Mouse (Mus musculus) midbrain, embryonic 10.5 days (tissue): ENCODE measurements around the gene Olfr205. TPM values are rescaled to one million over a fixed set of nuclear protein-coding genes. Genes with fewer than 3 reads are reported as not detected.
"Not testable (repeated sequence)": the region's sequence is repeated elsewhere in the genome, so short reads cannot be mapped to it uniquely, and the experiment has no call there.

ENCODE experiments used
- DNase-seq: peaks from one replicate; pipeline ENCODE4 v3.0.0-alpha.2; 2017; ENCODE audit warnings: low spot score
- H3K27ac ChIP-seq: fragments of 300-500 bp; sonication (generic); replicated peaks from 2 replicates; pipeline ENCODE4 v1.5.1; 2016; ENCODE audit warnings: mild to moderate bottlenecking
- H3K27me3 ChIP-seq: fragments of 300-500 bp; sonication (generic); 2 replicates; pipeline ENCODE4 v1.6.1; 2016; ENCODE audit warnings: low read depth, mild to moderate bottlenecking; ENCODE audit not compliant: poor library complexity, severe bottlenecking
- H3K36me3 ChIP-seq: fragments of 300-500 bp; sonication (generic); 2 replicates; pipeline ENCODE4 v1.6.1; 2016; ENCODE audit warnings: mild to moderate bottlenecking, moderate library complexity
- H3K4me1 ChIP-seq: fragments of 300-500 bp; sonication (generic); 2 replicates; pipeline ENCODE4 v1.6.1; 2016
- H3K4me3 ChIP-seq: fragments of 300-500 bp; sonication (generic); 2 replicates; pipeline ENCODE4 v1.5.1; 2016; ENCODE audit warnings: mild to moderate bottlenecking, moderate library complexity
- H3K9me3 ChIP-seq: fragments of 300-500 bp; sonication (generic); replicated peaks from 2 replicates; pipeline ENCODE4 v1.6.1; 2016; ENCODE audit warnings: mild to moderate bottlenecking
- WGBS: fragments of 180-500 bp; shearing (Covaris S2); methylation state at CpG from one replicate; pipeline ENCODE4 v1.1.7; 2016; 5-methylcytosine and 5-hydroxymethylcytosine counted together
- polyA plus RNA-seq: library from polyadenylated mRNA; unstranded; fragments of >200 nt; fragmentation: Nextera tagmentation; extraction: Ambion mirVana; gene quantifications from 2 replicates; pipeline ENCODE4 v1.2.1, GENCODE M21; 2016

Olfr205 gene
- not detected in 2 replicates for polyA plus RNA-seq

DNA sequence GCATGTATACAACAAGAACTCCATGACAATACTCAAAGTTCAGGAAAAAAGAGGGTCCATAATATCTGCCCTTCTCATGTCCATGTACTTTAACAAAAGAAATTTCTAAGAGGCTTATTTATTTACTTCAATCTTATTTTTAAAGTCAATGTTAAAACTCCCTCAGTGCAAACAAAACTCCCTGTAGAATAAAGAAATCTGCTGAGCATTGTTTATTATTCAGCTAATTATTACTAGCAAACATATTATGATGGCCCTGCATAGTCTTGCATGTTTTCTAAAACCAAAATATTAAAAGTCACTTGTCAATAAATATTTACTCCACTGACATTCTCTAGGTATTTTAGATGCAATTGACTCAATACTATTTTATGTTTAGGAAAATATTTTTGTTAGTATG, at the start of gene Olfr205:
Olfr205 (minus strand) TSS at position 101 of the 400 bp plus-strand sequence.
- Histone ChIP-seq H3K4me1 (no peaks in the 10 kb centered on the region), H3K4me3 (no peak within 1 kb of the TSS), H3K27me3 (no peaks in the 10 kb centered on the region), H3K36me3 (no peaks in the 10 kb centered on the region), H3K27ac (no peak within 1 kb of the TSS), H3K9me3 (peaks cover 4% of the 10 kb centered on the region)
- DNase-seq, result no peak

DNA sequence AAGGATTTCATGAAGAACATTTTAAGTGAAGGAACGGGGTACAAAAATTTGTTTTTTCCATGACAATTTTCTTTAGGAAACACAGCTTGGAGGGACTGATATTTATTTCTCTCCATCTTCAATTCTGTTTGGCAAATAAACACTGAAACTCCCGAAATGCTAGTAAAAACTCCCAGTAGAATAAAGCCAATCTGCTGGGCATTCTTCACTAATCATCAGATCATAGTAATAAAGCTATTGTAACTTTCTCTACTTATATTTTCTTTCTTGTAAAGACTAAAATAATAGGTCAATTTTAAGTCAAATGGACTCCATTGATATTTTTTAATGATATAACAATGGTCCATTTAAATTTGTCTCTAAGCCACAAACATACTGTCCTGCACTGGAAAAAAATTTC, 33.0 kb upstream of the Olfr205 start, which contains the start of gene Olfr209:
Olfr209 (minus strand) TSS at position 101 of the 400 bp plus-strand sequence.
- Histone ChIP-seq H3K4me1 (no peaks in the 10 kb centered on the region), H3K4me3 (no peak within 1 kb of the TSS), H3K27ac (no peak within 1 kb of the TSS), H3K9me3 (no peaks in the 10 kb centered on the region), H3K36me3 (no peaks in the 10 kb centered on the region), H3K27me3 (no peaks in the 10 kb centered on the region)
- DNase-seq, result no peak
- 81% methylated on average over 2 of the region's 2 CpGs for WGBS

DNA sequence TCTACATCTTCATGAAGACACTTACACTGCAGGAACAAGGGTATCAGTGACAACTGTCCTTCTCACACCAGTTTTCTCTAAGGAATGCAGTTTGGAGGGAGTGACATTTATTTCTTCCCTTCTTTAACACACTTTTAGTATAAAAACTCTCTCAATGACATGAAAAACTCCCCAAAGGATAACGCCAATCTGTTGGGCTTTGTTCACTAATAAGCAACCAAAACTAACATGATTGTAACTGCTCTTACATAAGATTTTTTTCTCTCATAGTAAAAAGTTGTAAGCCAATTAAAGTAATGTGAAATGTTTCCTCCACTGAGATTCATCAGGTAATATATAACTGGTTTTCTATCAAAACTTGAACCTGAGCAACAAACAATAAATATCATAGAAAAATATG, 18.2 kb upstream of the Olfr205 start, which contains the start of gene Olfr206:
Olfr206 (minus strand) TSS at position 101 of the 400 bp plus-strand sequence.
- DNase-seq, result no peak
- no peaks in the 10 kb centered on the region for H3K27me3 ChIP-seq
- H3K27ac ChIP-seq, result no peak within 1 kb of the TSS
- 88% methylated on average over 1 of the region's 1 CpGs for WGBS
- no peaks in the 10 kb centered on the region for H3K4me1 ChIP-seq
- no peaks in the 10 kb centered on the region for H3K9me3 ChIP-seq
- H3K36me3 ChIP-seq, result no peaks in the 10 kb centered on the region
- H3K4me3 ChIP-seq, result no peak within 1 kb of the TSS

DNA sequence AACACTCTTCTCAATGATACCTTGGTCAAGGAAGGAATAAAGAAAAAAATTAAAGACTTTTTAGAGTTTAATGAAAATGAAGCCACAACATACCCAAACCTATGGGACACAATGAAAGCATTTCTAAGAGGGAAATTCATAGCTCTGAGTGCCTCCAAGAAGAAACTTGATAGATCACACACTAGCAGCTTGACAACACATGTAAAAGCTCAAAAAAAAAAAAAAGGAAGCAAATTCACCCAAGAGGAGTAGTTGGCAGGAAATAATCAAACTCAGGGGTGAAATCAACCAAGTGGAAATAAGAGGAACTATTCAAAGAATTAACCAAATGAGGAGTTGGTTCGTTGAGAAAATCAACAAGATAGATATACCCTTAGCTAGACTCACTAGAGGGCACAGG, 7.7 kb downstream of the Olfr205 start:
- not testable (repeated sequence) for H3K4me3 ChIP-seq, H3K4me1 ChIP-seq, H3K36me3 ChIP-seq, DNase-seq, H3K27ac ChIP-seq, H3K9me3 ChIP-seq, H3K27me3 ChIP-seq
- WGBS, result 76% methylated on average over 1 of the region's 1 CpGs

DNA sequence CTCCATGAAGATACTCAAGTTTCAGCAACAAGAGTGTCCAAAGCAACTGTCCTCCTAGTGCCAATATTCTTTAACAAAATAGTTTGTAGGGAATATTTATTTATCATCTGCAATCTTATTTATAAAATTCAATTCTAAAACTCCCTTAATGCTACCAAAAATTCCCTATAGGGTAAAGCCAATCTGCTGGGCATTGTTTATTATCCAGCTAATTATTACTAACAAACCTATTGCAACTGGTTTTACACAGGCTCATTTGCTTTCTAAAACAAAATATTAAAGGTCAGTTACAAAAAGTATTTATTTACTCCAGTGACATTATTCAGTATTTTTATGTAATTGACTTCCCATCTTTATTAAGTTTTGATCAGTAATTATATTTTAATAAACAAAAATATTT, 12.8 kb downstream of the Olfr205 start, which contains the start of gene Olfr204:
Olfr204 (minus strand) TSS at position 101 of the 400 bp plus-strand sequence.
- Histone ChIP-seq H3K27ac (no peak within 1 kb of the TSS), H3K4me1 (no peaks in the 10 kb centered on the region), H3K27me3 (no peaks in the 10 kb centered on the region), H3K9me3 (no peaks in the 10 kb centered on the region), H3K36me3 (no peaks in the 10 kb centered on the region), H3K4me3 (no peak within 1 kb of the TSS)
- DNase-seq, result no peak

DNA sequence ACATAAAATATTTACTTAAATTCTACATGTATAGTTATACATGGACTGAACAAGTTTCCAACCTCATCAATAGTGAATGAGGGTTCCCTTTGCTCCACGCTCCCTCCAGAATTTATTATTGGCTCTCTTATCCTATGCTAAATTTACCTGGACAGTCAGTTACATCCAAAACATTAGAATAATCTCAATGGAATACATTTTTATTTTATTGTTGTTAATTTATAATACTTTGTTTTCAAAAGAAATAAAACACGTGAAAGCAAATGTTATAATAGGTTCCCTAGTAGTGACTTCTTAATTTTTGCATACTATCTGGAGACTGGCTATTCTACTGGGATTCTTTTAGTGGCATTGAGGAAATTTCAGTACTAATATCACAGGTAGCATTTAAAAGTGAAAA, 32.4 kb downstream of the Olfr205 start, which contains the start of gene Olfr203:
Olfr203 (plus strand) TSS at position 301 of the 400 bp plus-strand sequence.
- H3K4me3 ChIP-seq, result no peak within 1 kb of the TSS
- 86% methylated on average over 2 of the region's 2 CpGs for WGBS
- H3K4me1 ChIP-seq, result no peaks in the 10 kb centered on the region
- no peaks in the 10 kb centered on the region for H3K9me3 ChIP-seq
- no peaks in the 10 kb centered on the region for H3K36me3 ChIP-seq
- no peaks in the 10 kb centered on the region for H3K27me3 ChIP-seq
- DNase-seq, result no peak
- no peak within 1 kb of the TSS for H3K27ac ChIP-seq

DNA sequence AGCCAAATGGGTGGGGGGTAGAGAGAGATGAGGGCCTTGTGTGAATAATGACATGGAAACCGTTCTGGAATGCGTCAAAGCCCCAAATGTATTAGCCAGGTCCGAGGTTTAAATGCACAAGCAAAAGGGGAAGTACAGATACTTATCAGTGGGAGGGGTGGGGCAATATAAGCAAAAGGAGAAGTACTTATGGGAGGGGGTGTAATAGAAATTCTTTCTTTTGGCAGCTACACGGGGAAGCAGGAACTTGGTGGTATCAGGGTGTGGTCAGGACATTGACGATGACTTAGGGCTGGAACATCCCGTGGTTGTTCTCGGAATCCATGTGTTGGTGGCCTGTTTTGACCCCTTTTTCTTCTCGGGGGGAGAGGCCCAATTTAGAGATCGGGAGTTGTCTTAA, 43.4 kb downstream of the Olfr205 start:
- not testable (repeated sequence) for H3K27me3 ChIP-seq, H3K4me3 ChIP-seq, DNase-seq, H3K36me3 ChIP-seq, H3K27ac ChIP-seq, H3K4me1 ChIP-seq, H3K9me3 ChIP-seq
- WGBS, result 86% methylated on average over 9 of the region's 9 CpGs

DNA sequence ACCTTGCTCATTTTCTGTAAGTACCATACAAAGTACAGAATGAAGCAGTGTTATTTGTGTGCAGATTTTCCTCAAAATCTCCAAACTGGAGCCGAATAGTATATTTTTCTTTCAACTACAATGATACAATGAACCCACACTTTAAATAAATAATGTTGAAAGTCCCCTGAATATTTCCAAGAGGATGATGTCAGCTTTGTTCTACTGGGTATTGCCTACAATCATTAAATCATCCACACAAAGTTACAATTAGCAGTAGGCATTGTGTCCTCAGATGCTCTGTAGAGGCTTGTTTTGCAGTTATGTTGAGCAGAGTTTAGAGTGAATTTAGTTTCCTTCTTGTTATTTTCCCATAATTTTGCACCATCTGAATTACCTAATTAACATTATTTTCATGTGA, 44.2 kb downstream of the Olfr205 start, which contains the start of gene Olfr202:
Olfr202 (minus strand) TSS at position 101 of the 400 bp plus-strand sequence.
- no peaks in the 10 kb centered on the region for H3K36me3 ChIP-seq
- no peaks in the 10 kb centered on the region for H3K4me1 ChIP-seq
- no peaks in the 10 kb centered on the region for H3K9me3 ChIP-seq
- 89% methylated on average over 1 of the region's 1 CpGs for WGBS
- no peak for DNase-seq
- H3K27ac ChIP-seq, result no peak within 1 kb of the TSS
- H3K27me3 ChIP-seq, result no peaks in the 10 kb centered on the region
- H3K4me3 ChIP-seq, result no peak within 1 kb of the TSS

DNA sequence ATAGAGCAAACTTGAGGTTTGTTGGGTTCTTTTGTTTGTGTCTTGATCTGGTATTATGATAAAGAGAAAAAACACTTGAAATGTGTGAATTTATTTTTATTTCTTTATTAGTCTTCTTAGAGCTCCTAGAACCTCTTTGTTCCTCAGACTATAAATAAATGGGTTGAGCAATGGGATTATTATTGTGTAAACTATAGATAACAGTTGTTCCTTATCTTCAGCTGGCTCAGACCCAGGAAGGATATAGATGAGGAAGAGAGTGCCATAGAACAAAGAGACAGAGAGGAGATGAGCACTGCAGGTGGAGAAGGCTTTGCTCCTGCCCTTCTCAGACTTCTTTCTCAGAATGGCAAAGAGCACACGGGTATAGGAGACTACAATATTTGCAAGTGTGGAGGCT, 47.5 kb downstream of the Olfr205 start:
- H3K4me3 ChIP-seq, result no peak overlapping the region
- no peaks in the 10 kb centered on the region for H3K27me3 ChIP-seq
- no peaks in the 10 kb centered on the region for H3K36me3 ChIP-seq
- WGBS, result 80% methylated on average over 1 of the region's 1 CpGs
- no peak for DNase-seq
- no peaks in the 10 kb centered on the region for H3K9me3 ChIP-seq
- H3K27ac ChIP-seq, result no peak overlapping the region
- no peaks in the 10 kb centered on the region for H3K4me1 ChIP-seq

DNA sequence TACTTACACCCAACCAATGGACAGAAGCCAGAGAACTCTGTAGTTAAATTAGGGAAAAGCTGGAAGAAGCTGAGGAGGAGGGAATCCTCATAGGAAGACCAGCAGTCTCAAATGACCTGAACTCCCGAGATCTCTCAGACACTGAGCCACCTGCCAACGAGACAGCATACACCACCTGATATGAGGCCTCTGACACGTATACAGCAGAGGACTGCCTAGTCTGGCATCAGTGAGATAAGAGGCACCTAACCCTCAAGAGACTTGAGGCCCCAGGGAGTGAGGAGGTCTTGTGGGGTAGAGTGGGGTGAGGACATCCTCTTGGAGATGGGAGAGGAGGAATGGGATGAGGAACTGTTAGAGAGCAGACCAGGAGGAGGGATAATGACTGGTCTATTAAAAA, 50.4 kb downstream of the Olfr205 start:
- no peaks in the 10 kb centered on the region for H3K4me1 ChIP-seq
- no peaks in the 10 kb centered on the region for H3K9me3 ChIP-seq
- H3K4me3 ChIP-seq, result no peak overlapping the region
- no peak overlapping the region for H3K27ac ChIP-seq
- H3K36me3 ChIP-seq, result no peaks in the 10 kb centered on the region
- DNase-seq, result no peak
- H3K27me3 ChIP-seq, result no peaks in the 10 kb centered on the region
- 86% methylated on average over 3 of the region's 3 CpGs for WGBS

Other genes starting within 250 kb of the Olfr205 start
- gene Olfr191, start 241.3 kb downstream of the Olfr205 start, polyA plus RNA-seq, result not detected in 2 replicates
- not detected in 2 replicates for gene Olfr193, start 219.3 kb downstream of the Olfr205 start, polyA plus RNA-seq
- not detected in 2 replicates for gene Olfr194, start 210.1 kb downstream of the Olfr205 start, polyA plus RNA-seq
- gene Olfr195, start 184.1 kb downstream of the Olfr205 start, polyA plus RNA-seq, result not detected in 2 replicates
- not detected in 2 replicates for gene Olfr196, start 160.7 kb downstream of the Olfr205 start, polyA plus RNA-seq
- not detected in 2 replicates for gene Olfr198, start 127.6 kb downstream of the Olfr205 start, polyA plus RNA-seq
- gene Olfr199, start 111.4 kb downstream of the Olfr205 start, polyA plus RNA-seq, result not detected in 2 replicates
- gene Olfr201, start 58.5 kb downstream of the Olfr205 start, polyA plus RNA-seq, result 0.09 TPM in 1 of 2 replicates, not detected in the other
- gene Olfr202, start 44.3 kb downstream of the Olfr205 start, polyA plus RNA-seq, result not detected in 2 replicates
- gene Olfr203, start 32.3 kb downstream of the Olfr205 start, polyA plus RNA-seq, result not detected in 2 replicates
- not detected in 2 replicates for gene Olfr204, start 12.9 kb downstream of the Olfr205 start, polyA plus RNA-seq
- gene Olfr206, start 18.1 kb upstream of the Olfr205 start, polyA plus RNA-seq, result not detected in 2 replicates
- gene Olfr209, start 32.9 kb upstream of the Olfr205 start, polyA plus RNA-seq, result not detected in 2 replicates
- gene Gabrr3, start 76.2 kb upstream of the Olfr205 start, polyA plus RNA-seq, result 0.04 and 0.11 TPM in 2 replicates
- gene Riox2, start 140.6 kb upstream of the Olfr205 start, polyA plus RNA-seq, result 28.8 and 33.9 TPM in 2 replicates